Mouse (Mus musculus) adrenal gland (tissue): ENCODE data around the gene Heg1.

ENCODE experiments used
- intact Hi-C: fragments of 180-260 bp; cut with DNase I; formaldehyde crosslinking; loops from one replicate; pipeline ENCODE4 v1.15.1; 2025

Heg1 gene

GRCm38 (mm10) chr16:33739802-33740201 is 55.6 kb downstream of the Heg1 start:
- intact Hi-C loops, result loop anchor here (1.0 to 10.0 kb wide), 2 partner anchors 180 to 435 kb away; no protein-coding TSS in a partner anchor

DNA sequence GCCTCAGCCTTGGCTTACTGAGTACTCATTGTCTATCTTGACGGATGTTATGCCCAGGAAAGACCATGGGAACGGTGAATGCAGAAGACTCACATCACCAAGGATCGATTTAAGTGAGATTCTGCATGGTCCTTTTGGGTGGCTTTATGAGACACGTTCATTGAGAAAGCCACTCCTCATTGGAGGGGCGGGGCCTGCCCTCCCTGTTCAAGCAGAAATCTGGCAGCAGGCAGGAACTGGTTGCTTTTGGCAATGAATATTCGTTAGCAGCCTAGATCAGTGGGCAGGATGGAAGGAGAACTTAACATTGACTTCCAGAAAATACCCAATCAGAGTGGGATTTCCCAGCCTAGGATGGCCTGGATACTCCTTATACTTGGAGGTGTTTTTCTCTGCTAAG is 56.2 kb downstream of the Heg1 start:
- intact Hi-C loops, result loop anchor here (1.0 kb wide), 1 partner anchor 180 kb away; no protein-coding TSS in a partner anchor

DNA sequence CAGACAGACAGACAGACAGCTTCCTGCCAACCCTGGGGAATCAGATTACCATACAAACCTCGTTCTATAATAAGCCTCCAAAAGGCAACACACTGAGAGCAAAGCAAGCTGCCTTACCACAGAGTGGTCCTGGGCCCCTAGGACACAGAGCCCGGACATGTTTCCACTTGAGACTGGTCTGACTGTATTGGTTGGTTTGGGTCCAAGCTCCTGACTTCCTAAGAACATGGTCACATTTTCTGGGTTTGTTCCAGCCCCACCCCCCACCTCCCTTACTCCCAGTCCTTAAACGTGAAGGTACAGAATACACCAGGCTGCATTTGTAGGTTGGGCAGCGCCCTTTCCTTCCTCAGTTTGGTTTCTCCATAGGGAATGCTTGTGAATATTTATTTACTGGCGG is 57.6 kb downstream of the Heg1 start:
- intact Hi-C loops, result no loop called here

DNA sequence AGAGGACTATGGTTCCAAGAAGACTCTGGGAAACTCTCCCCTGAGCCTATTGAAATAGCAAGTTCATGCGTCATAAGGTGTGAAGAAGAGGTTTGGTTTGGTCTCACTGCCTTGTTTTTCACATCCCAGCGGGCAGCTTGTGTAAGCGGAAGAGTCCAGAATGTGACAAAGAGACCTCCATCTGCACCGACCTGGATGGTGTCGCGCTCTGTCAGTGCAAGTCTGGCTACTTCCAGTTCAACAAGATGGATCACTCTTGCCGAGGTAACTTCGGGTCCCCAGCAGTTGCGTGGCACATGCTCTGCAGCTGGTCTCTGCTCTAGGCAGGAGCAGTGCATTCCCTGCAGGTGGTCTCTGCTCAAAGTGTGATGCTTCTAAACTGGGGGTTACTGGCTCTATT is 58.1 kb downstream of the Heg1 start:
- intact Hi-C loops, result no loop called here

GRCm38 (mm10) chr16:33744622-33745419 is 60.7 kb downstream of the Heg1 start:
- intact Hi-C loops, result loop anchor here (2.0 kb wide), 1 partner anchor 52 kb away; no protein-coding TSS in a partner anchor

DNA sequence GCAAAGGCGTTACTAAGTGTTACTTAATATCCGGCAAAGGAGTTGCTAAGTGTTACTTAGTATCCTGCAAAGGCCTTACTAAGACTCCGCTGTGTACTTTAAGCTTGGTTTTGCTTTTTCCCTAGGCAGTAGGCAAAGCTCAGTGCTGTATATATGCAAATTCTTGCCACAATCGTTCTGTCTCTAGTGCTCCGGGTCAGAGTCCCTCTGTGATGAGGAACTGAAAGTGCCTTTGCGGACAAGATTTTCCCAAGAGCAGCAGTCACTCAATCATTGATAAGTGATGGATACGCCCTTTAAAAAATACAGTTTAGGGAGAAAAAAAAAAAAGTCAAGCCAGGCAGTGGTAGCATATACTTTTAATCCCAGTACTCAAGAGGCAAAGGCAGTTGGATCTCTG is 61.3 kb downstream of the Heg1 start:
- intact Hi-C loops, result loop anchor here (2.0 kb wide), 1 partner anchor 51 kb away; no protein-coding TSS in a partner anchor

DNA sequence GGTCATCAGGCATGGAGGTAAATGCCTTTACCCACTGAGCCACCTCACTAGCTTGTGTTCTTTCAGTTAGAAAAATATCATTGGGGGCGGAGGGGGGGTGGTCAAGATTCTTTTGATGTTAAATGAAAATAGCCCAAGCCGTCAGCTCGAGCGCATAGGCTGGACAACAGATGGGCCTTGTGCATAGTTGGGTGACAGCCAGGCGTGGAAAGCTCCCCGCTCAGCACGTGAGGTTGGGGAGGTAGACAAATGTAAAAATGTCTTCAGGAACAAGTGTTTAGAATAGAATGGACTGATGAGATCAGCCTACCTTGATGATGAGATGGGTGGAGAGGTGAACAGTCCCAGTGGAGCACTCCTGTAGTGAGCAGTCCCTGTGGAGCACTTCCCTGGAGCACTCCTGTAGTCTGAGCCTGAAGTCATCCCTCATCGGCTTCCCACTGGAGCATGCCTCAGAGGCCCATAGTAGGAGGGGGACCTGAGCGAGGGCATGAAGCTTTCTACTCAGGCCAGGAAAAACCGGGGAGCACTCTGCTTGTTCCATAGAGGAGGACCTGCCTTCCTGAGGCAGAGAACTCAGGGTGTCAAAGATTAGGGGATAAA is 62.0 kb downstream of the Heg1 start:
- intact Hi-C loops, result no loop called here

DNA sequence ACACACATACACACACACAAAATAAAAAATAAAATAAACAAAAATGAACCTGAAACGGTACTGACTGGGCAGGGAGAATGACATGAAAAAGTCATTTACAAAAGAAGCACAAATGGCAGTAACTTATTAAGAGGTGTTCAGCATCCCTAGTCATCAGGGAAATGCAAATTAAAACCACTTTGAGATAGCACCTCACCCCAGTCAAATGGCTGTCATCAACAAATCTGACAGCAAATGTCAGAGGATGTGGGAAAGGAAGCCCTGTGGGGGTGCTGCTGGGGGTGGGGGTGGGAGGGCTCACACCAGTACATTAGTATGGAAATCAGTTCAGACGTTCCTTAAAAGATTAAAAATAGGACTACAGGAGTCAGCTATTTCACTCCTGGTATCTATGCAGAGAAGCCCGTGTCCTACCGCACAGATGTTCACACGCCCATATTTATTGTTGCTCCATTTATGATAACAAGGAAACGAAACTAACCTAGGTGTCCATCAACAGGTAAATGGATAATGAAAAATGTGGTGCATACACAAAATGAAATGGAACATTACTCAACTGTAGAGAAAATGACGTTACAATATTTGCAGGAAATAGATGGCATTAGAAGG is 63.3 kb downstream of the Heg1 start:
- intact Hi-C loops, result no loop called here

DNA sequence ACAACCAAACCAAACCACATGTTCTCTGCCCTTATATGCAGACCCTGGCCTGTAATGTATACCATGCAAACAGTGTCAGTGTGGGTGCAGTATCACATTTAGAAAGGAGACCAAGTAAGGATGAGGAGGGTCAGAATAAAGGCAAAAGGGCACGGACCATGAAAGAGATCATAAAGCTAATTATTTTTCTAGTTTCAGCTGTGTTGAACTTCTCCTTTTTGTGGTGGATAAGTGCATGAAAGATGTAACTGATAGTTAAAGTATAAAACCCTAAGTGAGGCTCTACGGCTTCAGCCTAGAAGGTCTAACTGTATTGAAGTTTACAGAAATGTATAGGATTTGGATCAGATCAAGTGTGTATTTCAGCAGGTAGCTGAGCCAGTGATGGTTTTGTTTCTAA is 63.8 kb downstream of the Heg1 start:
- intact Hi-C loops, result no loop called here

DNA sequence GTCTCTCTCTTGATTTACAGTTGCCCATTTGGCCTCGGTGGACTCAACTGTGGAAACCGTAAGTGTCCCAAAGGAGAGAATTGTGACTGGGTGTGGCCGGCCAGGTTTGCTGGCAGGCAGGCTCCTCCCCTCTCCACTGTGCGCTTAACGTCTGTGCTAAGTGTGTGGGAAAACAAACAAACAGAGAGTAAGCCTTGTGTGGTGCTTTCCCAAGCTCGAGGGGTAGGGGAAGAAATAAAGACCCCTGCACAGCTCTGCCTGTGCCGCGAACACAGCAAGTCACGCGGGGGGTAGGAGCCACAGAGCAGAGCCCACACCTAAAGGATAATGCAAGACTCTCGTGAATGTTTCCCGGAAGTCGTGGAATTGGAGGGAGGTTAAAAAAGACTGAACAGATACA is 67.0 kb downstream of the Heg1 start:
- intact Hi-C loops, result no loop called here

- intact Hi-C loops, result no loop called here
Observed at GRCm38 (mm10) chr16:33751590-33751989, 67.4 kb downstream of the Heg1 start.

DNA sequence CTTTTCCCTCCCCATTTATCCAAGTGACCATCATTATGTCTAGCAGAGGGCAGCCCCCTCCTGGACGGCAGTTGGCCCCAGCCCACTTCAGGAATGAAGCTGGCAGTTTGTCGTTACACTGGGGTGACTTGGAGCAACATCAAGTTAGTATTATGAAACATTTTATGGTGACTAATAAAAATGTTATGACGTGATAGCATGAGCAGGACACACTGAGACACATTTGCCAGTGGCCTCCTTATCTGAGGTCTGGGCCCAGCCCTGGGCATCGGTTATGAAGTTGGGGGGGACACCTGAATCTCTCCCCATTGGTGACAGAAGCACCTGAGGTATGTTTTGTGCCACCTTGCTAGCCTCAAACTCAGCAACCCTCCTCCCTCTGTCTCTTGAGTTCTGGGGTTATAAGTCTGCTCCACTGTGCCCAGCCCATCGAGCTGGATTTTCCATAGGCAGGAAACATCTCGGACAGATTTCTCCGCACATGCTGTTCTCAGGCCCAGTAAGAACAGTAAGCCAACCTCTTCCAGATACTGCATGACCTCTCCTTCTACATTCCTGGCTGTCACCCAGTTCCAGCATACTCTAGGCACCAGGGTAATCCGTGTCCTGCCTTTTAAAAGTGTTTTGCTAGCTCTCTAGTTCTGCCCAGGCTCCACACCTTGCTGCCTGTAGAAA is 68.9 kb downstream of the Heg1 start:
- intact Hi-C loops, result no loop called here

DNA sequence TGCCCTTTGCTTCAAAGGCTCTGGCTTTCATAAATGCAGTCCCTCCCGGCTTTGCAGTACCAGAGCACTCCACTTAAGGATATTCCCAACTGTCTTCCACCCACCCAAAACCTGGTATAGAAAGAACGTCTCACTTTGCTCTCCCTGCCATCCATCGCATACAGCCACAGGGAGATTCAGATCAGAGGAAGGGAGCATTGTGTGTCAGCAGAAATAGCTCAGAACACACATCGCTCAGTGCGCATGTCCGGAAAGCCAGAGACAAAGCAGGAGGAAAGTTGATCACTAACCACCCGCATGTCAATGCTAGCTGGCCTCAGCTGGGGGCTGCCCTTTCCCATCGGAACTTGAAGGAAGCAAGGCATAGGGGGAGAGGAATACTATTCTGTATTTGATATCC is 71.1 kb downstream of the Heg1 start:
- intact Hi-C loops, result no loop called here

- intact Hi-C loops, result no loop called here
Observed at GRCm38 (mm10) chr16:33755961-33756360, 71.8 kb downstream of the Heg1 start.

- intact Hi-C loops, result no loop called here
Observed at GRCm38 (mm10) chr16:33756396-33756795, 72.2 kb downstream of the Heg1 start.

DNA sequence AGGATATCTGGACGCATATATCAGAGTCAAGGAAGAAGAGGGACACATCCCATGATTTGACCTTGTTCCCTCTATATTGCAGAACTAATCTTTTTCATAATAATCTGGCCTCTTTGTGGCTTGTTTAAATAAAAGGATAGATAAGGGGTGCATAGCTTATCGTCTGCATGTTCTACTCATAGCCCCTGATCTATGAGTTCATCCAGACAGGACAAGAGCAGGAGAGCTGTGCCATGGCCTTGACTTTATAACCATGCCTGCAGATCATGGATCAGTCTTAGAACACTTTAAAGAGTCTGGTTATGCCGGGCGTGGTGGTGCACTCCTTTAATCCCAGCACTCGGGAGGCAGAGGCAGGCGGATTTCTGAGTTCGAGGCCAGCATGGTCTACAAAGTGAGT is 75.0 kb downstream of the Heg1 start:
- intact Hi-C loops, result no loop called here

- intact Hi-C loops, result no loop called here
Observed at GRCm38 (mm10) chr16:33760542-33760941, 76.4 kb downstream of the Heg1 start.

GRCm38 (mm10) chr16:33760996-33761395 is 76.8 kb downstream of the Heg1 start:
- intact Hi-C loops, result no loop called here

GRCm38 (mm10) chr16:33764501-33765193 is 80.5 kb downstream of the Heg1 start:
- intact Hi-C loops, result no loop called here

DNA sequence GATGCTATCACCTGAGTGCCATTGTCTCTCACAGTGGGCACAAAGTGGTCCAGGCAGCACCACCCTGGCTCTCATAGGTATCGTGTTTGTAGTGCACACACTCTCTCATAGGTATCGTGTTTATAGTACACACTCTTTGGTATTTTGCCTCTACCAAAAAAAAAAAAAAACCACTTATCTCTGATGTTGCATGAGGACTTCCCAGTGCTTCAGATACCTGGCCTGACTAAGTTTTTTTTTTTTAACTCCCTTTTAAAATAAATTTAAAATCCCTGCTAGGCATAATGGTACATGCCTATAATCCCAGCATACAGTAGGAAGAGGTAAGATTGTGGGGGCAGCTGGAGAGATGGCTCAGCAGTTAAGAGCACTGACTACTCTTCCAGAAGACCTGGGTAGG is 81.3 kb downstream of the Heg1 start:
- intact Hi-C loops, result no loop called here

DNA sequence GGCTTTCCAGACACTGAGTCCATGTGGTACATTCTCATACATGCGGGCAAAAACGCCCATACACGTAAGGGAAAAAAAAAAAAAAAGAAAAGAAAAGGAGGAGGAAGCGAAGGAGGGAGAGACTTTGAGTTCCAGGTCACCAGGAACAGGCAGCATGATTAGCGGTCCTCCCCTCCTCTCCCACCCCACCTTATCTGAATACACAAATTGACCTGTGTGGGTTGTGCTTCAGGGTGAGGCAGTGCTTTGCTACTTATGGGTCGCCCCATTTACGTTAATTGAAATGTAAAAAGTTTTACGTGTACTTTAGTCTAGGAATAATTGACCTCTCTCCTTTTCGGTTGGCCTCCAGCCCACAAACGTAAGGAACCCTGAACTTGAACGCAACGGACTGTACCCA is 82.1 kb downstream of the Heg1 start:
- intact Hi-C loops, result loop anchor here (1.0 kb wide), 1 partner anchor 28 kb away; no protein-coding TSS in a partner anchor
